Mouse (Mus musculus) myocyte (in vitro differentiated cells): Measurements from ENCODE around the gene Utp3.

Experiments used
- E2F4 ChIP-seq: IDR thresholded peaks from one replicate; pipeline ENCODE4 v1.6.1; 2011; ENCODE audit warnings: mild to moderate bottlenecking, control low read depth, moderate library complexity; ENCODE audit not compliant: insufficient read depth
- MAX ChIP-seq: IDR thresholded peaks from one replicate; pipeline ENCODE4 v1.6.1; 2011; ENCODE audit warnings: low read depth, mild to moderate bottlenecking, control low read depth
- MYOD1 ChIP-seq, 3 experiments: IDR thresholded peaks; one replicate each; pipeline ENCODE4 v1.6.1; 2011; ENCODE audit warnings: control low read depth in 2 of 3, low read depth in 2 of 3, mild to moderate bottlenecking in 2 of 3, moderate library complexity in 1 of 3; ENCODE audit not compliant: insufficient read length in 2 of 3, control insufficient read depth in 1 of 3
- MYOG ChIP-seq, 3 experiments: IDR thresholded peaks; one replicate each; pipeline ENCODE4 v1.6.1; 2011; ENCODE audit warnings: control low read depth in 2 of 3, low read depth in 2 of 3, mild to moderate bottlenecking in 2 of 3; ENCODE audit not compliant: insufficient read length in 2 of 3, control insufficient read depth in 1 of 3, insufficient read depth in 1 of 3
- POLR2A ChIP-seq: IDR thresholded peaks from one replicate; pipeline ENCODE4 v1.6.1; 2011; ENCODE audit warnings: low read depth, mild to moderate bottlenecking, control low read depth, moderate library complexity; ENCODE audit not compliant: insufficient read length
- POLR2AphosphoS2 ChIP-seq: IDR thresholded peaks from one replicate; pipeline ENCODE4 v1.6.1; 2011; ENCODE audit warnings: low read depth, control low read depth; ENCODE audit not compliant: insufficient read length
- REST ChIP-seq: IDR thresholded peaks from one replicate; pipeline ENCODE4 v1.6.1; 2011; ENCODE audit warnings: mild to moderate bottlenecking, control low read depth, moderate library complexity; ENCODE audit not compliant: insufficient read depth, insufficient read length
- SRF ChIP-seq: IDR thresholded peaks from one replicate; pipeline ENCODE4 v1.6.1; 2011; ENCODE audit warnings: low read depth; ENCODE audit not compliant: control insufficient read depth, insufficient read length
- TCF12 ChIP-seq: IDR thresholded peaks from one replicate; pipeline ENCODE4 v1.6.1; 2011; ENCODE audit warnings: mild to moderate bottlenecking, control low read depth; ENCODE audit not compliant: poor library complexity, insufficient read depth, severe bottlenecking
- TCF3 ChIP-seq: IDR thresholded peaks from one replicate; pipeline ENCODE4 v1.6.1; 2011; ENCODE audit warnings: low read depth, control low read depth; ENCODE audit not compliant: insufficient read length
- USF1 ChIP-seq: IDR thresholded peaks from one replicate; pipeline ENCODE4 v1.6.1; 2011; ENCODE audit warnings: low read depth, mild to moderate bottlenecking, control low read depth, moderate library complexity

GRCm38 (mm10) chr5:88566034-88566841 lies 12.0 kb downstream of the Utp3 start:
- TF ChIP-seq POLR2A (no peak), MYOG (IDR thresholded peaks at IDR 0.05; ENCODE audit: control insufficient read depth in 1 of 3, insufficient read depth in 1 of 3, insufficient read length in 2 of 3, low read depth in 2 of 3) (no peak), USF1 (no peak), SRF (no peak), MAX (no peak), REST (no peak), POLR2AphosphoS2 (no peak), TCF12 (no peak), E2F4 (no peak), MYOD1 (IDR thresholded peaks at IDR 0.05; ENCODE audit: control insufficient read depth in 1 of 3, insufficient read length in 2 of 3, low read depth in 2 of 3) (no peak), TCF3 (no peak)
